9 mouse cellular contexts compared by ENCODE assay signal in genomic region chr10:53519068-53519954, GRCm38 (mm10).
DNase-seq lines count a peak whose midpoint lies in the region; ATAC-seq and TF ChIP-seq lines count a peak whose summit lies in the region.
"Had no signal": no experiment of that assay in that cellular context is flagged by ENCODE, and none has a peak within 500 bp of the region (broad histone marks: within the 10 kb centered on the region; RNA-seq: fewer than 3 reads in every experiment).

No protein-coding gene starts in this region.

- intact Hi-C loops in gastrocnemius, postnatal 14 days (cut with DNase I; ENCODE audit: low total_unique reads), result no loop called here
- intact Hi-C loops in left cerebral cortex, postnatal 4 days (cut with DNase I), result no loop called here

- DNase-seq in lung, postnatal 14 days, result no peak
- peak; percentile 54 for DNase-seq in gastrocnemius, postnatal 14 days
- DNase-seq in intestine, embryonic 14.5 days (ENCODE audit: low spot score), result no peak
- DNase-seq in left cerebral cortex, postnatal 4 days, result no peak
- DNase-seq in ovary, postnatal 10 days (ENCODE audit: low spot score), result no peak
- no peak for DNase-seq in urinary bladder, postnatal 4 days (ENCODE audit: low spot score in 2 of 2)

- H3K4me1 ChIP-seq in lung, embryonic 16.5 days (replicated peaks; ENCODE audit: control insufficient read depth, insufficient read depth, low read length), result peaks cover 14% of the 10 kb centered on the region
- H3K4me1 ChIP-seq in intestine, embryonic 14.5 days (replicated peaks; ENCODE audit: control insufficient read depth, insufficient read depth, low read length), result peaks cover 21% of the 10 kb centered on the region; the same call in 1 of the 2 replicates
- no peaks in the 10 kb centered on the region for H3K4me1 ChIP-seq in olfactory bulb, adult 2 months (ENCODE audit: control insufficient read depth, insufficient read depth, low read length)

- H3K36me3 ChIP-seq in lung, embryonic 16.5 days (ENCODE audit: control insufficient read depth, insufficient read depth, low read length), result no peaks in the 10 kb centered on the region
- no peaks in the 10 kb centered on the region for H3K36me3 ChIP-seq in intestine, embryonic 14.5 days (ENCODE audit: control insufficient read depth, insufficient read depth, low read length)
- H3K36me3 ChIP-seq: midbrain, embryonic 12.5 days had no signal

- TF ChIP-seq CTCF in olfactory bulb, adult 2 months (IDR thresholded peaks at IDR 0.05; ENCODE audit: insufficient read depth, low read depth, low read length), result no peak

- peak; percentile 53 for ATAC-seq in lung, embryonic 16.5 days (ENCODE audit: low read depth)
- ATAC-seq in intestine, embryonic 14.5 days (replicated peaks; ENCODE audit: low FRiP score, low TSS enrichment, low read depth), result 0 out of 2 replicates have a peak, but pooled peaks have one; percentile 47

- no peaks in the 10 kb centered on the region for H3K27me3 ChIP-seq in lung, embryonic 16.5 days (ENCODE audit: control insufficient read depth, insufficient read depth, low read depth, low read length)
- H3K27me3 ChIP-seq in intestine, embryonic 14.5 days (replicated peaks; ENCODE audit: control insufficient read depth, insufficient read depth, low read length), result no peaks in the 10 kb centered on the region
- H3K27me3 ChIP-seq: midbrain, embryonic 12.5 days had no signal

- H3K4me2 ChIP-seq in lung, embryonic 16.5 days (ENCODE audit: low read depth, low read length), result no peak overlapping the region
- no peak overlapping the region for H3K4me2 ChIP-seq in intestine, embryonic 14.5 days (ENCODE audit: low read length)
- H3K4me2 ChIP-seq: midbrain, embryonic 12.5 days had no signal

- 33% methylated on average over 14 of the region's 14 CpGs for WGBS in lung, embryonic 16.5 days
- 35% methylated on average over 14 of the region's 14 CpGs for WGBS in intestine, embryonic 14.5 days
- 75% methylated on average over 14 of the region's 14 CpGs for WGBS in olfactory bulb, adult 2 months

- H3K9ac ChIP-seq in lung, embryonic 16.5 days (ENCODE audit: low read length), result no peak overlapping the region
- H3K9ac ChIP-seq in intestine, embryonic 14.5 days (ENCODE audit: low read length), result no peak overlapping the region
- H3K9ac ChIP-seq: midbrain, embryonic 12.5 days had no signal

- H3K4me3 ChIP-seq in lung, embryonic 16.5 days (ENCODE audit: low read length), result no peak overlapping the region
- H3K4me3 ChIP-seq in intestine, embryonic 14.5 days (ENCODE audit: low read depth, low read length), result no peak overlapping the region
- H3K4me3 ChIP-seq in olfactory bulb, adult 2 months (ENCODE audit: insufficient read depth, low read depth, low read length), result no peak overlapping the region
- H3K4me3 ChIP-seq: midbrain, embryonic 12.5 days had no signal

- no peaks in the 10 kb centered on the region for H3K9me3 ChIP-seq in lung, embryonic 16.5 days (ENCODE audit: control insufficient read depth, low read length)
- H3K9me3 ChIP-seq in intestine, embryonic 14.5 days (ENCODE audit: control insufficient read depth, low read length), result no peaks in the 10 kb centered on the region
- H3K9me3 ChIP-seq: midbrain, embryonic 12.5 days had no signal

- TF ChIP-seq POLR2A in olfactory bulb, adult 2 months (IDR thresholded peaks at IDR 0.05; ENCODE audit: insufficient read depth, low read depth, low read length), result no peak

- H3K27ac ChIP-seq in lung, embryonic 16.5 days (ENCODE audit: low read length), result peak overlapping the region; percentile 76
- peak overlapping the region; percentile 69 for H3K27ac ChIP-seq in intestine, embryonic 14.5 days (ENCODE audit: low read depth)
- H3K27ac ChIP-seq in olfactory bulb, adult 2 months (ENCODE audit: insufficient read depth, low read depth, low read length), result 0 out of 2 replicates have a peak overlapping the region, but pooled peaks have one; percentile 54
- H3K27ac ChIP-seq: midbrain, embryonic 12.5 days had no signal
